Mouse (Mus musculus): Measurements from ENCODE around the gene Lrch1. TPM values are rescaled to one million over a fixed set of nuclear protein-coding genes. Genes with fewer than 3 reads are reported as not detected.
A peak's percentile ranks its signal among the peaks of the same experiment; 100 is the strongest.

The Lrch1 gene
- polyA plus RNA-seq, 1 experiment from 2014 or later, result 16.0 TPM

DNA sequence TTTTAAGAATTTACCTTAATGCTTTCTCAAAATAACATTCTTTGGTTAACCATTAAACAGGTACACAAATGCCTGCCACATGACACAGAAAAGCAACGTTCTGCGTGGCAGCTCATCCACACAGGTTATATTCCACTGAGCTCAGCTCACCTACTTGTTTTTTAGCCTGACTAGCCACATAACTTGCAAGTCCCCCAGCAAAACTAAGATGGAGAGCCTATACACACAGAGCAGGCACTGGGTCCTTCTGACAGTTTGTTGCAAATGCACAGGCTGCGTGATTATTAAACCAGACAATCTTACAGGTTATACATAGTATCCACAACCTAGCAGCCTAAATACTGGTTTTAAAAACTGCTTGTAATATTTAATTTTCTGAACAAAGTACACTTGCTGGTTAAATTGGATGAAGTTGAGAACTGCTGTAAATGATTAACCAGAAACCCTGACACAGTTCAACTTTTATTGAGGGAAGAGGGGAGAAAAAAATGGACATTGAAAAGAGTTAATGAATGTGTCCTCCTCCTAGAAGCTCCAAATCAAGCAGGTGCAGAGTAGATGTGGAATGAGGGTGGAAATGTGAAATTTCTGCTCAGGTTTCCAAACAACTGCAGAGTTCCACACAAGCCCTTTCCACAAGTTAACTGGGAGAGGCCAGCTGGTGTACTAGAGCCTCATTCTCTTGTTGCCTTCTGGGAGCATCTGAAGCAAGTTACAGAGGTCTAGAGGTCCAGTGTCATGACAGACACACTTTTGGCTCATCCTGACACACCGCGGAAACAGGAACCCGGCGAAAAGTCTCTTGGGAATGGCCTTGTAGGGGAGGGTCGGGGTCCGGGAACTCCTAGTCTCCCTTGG is 216.2 kb downstream of the Lrch1 start:
- H3K9me3 ChIP-seq (ENCODE audit: control insufficient read depth, low read depth, low read length), result no peaks in the 10 kb centered on the region
- H3K27me3 ChIP-seq (ENCODE audit: control insufficient read depth, insufficient read depth, low read length), result no peaks in the 10 kb centered on the region

GRCm38 (mm10) chr14:74723541-74723940 is 224.1 kb downstream of the Lrch1 start:
- Histone ChIP-seq H3K27me3 (ENCODE audit: control insufficient read depth, insufficient read depth, low read length) (no peaks in the 10 kb centered on the region), H3K4me1 (ENCODE audit: control insufficient read depth, insufficient read depth, low read length) (no peaks in the 10 kb centered on the region), H3K27ac (ENCODE audit: low read length) (no peak overlapping the region), H3K9me3 (ENCODE audit: control insufficient read depth, low read depth, low read length) (no peaks in the 10 kb centered on the region), H3K4me2 (replicated peaks; ENCODE audit: low read depth, low read length) (no peak overlapping the region), H3K36me3 (ENCODE audit: control insufficient read depth, insufficient read depth, low read length) (no peaks in the 10 kb centered on the region), H3K4me3 (ENCODE audit: low read depth, low read length) (no peak overlapping the region), H3K9ac (replicated peaks; ENCODE audit: low read depth, low read length) (no peak overlapping the region)
- WGBS, result 77% methylated on average over 3 of the region's 3 CpGs
- no peak for ATAC-seq (ENCODE audit: insufficient number of reproducible peaks, insufficient read depth, low FRiP score, low read depth)

More for the DNA sequence above, 216.2 kb downstream of the Lrch1 start:
- Histone ChIP-seq H3K4me2 (replicated peaks; ENCODE audit: low read depth, low read length) (peak overlapping the region; percentile 48), H3K4me3 (ENCODE audit: low read depth, low read length) (peak overlapping the region; percentile 73), H3K9ac (replicated peaks; ENCODE audit: low read depth, low read length) (no peak overlapping the region), H3K4me1 (ENCODE audit: control insufficient read depth, insufficient read depth, low read length) (peaks cover 6% of the 10 kb centered on the region; the same call in 1 of the 2 replicates), H3K36me3 (ENCODE audit: control insufficient read depth, insufficient read depth, low read length) (peaks cover 9% of the 10 kb centered on the region), H3K27ac (ENCODE audit: low read length) (peak overlapping the region; percentile 72; the same call in 1 of the 2 replicates)
- whole genome bisulfite sequencing, result 25% methylated on average over 9 of the region's 9 CpGs
- ATAC-seq (ENCODE audit: insufficient number of reproducible peaks, insufficient read depth, low FRiP score, low read depth), result peak; percentile 4; the same call in 1 of the 2 replicates

DNA sequence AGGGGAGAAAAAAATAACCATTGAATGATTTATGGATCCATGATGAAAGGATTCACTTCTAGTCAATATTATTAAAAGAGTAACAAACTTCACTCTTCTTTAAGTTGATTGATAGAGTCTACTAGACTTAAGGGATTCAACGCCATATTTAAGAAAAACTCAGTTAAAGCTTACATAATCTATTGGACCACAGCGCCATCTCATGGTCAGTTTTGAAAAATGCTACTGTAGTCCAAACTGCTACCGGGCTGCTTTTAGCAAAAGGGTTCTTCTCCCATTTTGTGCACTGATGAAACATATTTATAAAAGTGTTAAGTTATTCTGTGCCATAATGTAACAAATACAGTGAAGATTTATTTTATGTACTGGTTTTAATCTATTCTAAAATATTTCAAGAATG is 238.6 kb downstream of the Lrch1 start:
- H3K4me1 ChIP-seq (ENCODE audit: control insufficient read depth, insufficient read depth, low read length), result no peaks in the 10 kb centered on the region
- no peak overlapping the region for H3K27ac ChIP-seq (ENCODE audit: low read length)
- H3K27me3 ChIP-seq (ENCODE audit: control insufficient read depth, insufficient read depth, low read length), result no peaks in the 10 kb centered on the region
- no peak overlapping the region for H3K9ac ChIP-seq (replicated peaks; ENCODE audit: low read depth, low read length)
- no peaks in the 10 kb centered on the region for H3K9me3 ChIP-seq (ENCODE audit: control insufficient read depth, low read depth, low read length)
- no peak overlapping the region for H3K4me2 ChIP-seq (replicated peaks; ENCODE audit: low read depth, low read length)
- ATAC-seq (ENCODE audit: insufficient number of reproducible peaks, insufficient read depth, low FRiP score, low read depth), result no peak
- H3K4me3 ChIP-seq (ENCODE audit: low read depth, low read length), result no peak overlapping the region
- H3K36me3 ChIP-seq (ENCODE audit: control insufficient read depth, insufficient read depth, low read length), result no peaks in the 10 kb centered on the region
- 18% methylated on average over 3 of the region's 3 CpGs for WGBS

Other genes with a start within 250 kb of the Lrch1 start
- gene Esd, start 215.6 kb downstream of the Lrch1 start, polyA plus RNA-seq (2014; fragmentation: Nextera tagmentation; extraction: Ambion mirVana), result 377 and 379 TPM in 2 replicates
- gene Rubcnl, start 68.2 kb upstream of the Lrch1 start, polyA plus RNA-seq (2014; fragmentation: Nextera tagmentation; extraction: Ambion mirVana), result 0.84 and 0.88 TPM in 2 replicates
- not detected in 2 replicates for gene Lrrc63, start 183.0 kb upstream of the Lrch1 start, polyA plus RNA-seq (2014; fragmentation: Nextera tagmentation; extraction: Ambion mirVana)
- 47.0 and 59.7 TPM in 2 replicates for gene Lcp1, start 183.2 kb upstream of the Lrch1 start, polyA plus RNA-seq (2014; fragmentation: Nextera tagmentation; extraction: Ambion mirVana)